Mouse (Mus musculus) layer of hippocampus, adult 11-12 months (tissue): Measurements from ENCODE around the gene Dph6.
"Not testable (repeated sequence)": the region's sequence is repeated elsewhere in the genome, so short reads cannot be mapped to it uniquely, and the experiment has no call there.

Experiments used
- DNase-seq: peaks from one replicate; pipeline ENCODE4 v3.0.0; 2022; ENCODE audit warnings: low spot score

The Dph6 gene

GRCm38 (mm10) chr2:114654365-114655239 is at the start of gene Dph6:
Gene Dph6, minus strand, starts transcription at chr2:114654964.
- DNase-seq: peak; percentile 87

DNA sequence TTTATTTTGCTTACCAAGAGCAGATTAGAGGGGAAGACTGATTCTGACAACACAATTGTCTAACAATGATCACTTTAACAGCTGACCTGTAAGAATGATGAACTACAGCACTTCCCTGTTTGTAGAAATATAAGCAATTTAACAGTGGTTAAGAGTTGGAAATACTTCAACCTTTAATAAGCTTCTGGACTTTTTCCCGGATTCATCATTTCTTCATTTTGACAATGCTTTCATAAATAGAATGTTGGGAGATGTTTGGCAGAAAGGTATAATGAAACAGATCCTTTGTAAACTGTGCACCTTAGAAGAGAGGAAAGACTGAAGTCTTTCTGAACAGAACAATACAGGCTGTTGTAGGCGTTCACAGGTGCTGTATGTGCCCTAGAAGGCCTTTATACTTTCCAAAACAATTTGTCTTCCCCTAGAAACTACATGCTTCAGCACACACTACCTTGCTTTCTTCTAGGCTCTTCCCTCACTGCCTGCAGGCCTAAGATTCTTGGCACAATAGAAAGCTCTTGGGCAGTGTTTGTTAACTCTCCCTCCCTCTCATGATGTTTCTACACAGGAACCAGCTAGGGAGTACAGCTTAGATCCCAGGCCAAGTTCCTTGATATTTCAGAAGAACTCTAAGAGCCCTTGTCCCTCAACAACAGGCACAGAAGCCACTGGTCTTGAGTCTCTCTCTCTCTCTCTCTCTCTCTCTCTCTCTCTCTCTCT is 46.4 kb upstream of the Dph6 start:
- no peak for DNase-seq

DNA sequence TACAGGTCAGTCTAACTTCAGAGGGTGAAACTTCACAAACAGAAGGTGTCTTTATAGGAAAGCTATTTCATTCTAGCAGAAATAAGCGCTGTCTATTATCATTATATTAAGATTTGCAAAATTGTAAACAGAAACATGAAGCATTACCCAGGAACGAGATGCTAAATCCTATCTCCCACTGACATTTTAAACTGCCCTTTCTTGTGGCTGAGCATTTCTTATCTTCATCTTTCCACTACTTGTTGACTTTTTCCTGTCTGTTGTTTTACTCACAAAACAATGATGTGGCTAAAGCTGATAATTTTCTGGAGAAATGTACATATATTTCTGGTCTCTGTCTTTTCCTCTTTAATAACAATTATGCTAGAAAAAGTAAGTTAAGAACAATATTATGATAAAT is 36.8 kb upstream of the Dph6 start:
- DNase-seq: no peak

GRCm38 (mm10) chr2:114687483-114687882 is 32.7 kb upstream of the Dph6 start:
- DNase-seq: no peak

DNA sequence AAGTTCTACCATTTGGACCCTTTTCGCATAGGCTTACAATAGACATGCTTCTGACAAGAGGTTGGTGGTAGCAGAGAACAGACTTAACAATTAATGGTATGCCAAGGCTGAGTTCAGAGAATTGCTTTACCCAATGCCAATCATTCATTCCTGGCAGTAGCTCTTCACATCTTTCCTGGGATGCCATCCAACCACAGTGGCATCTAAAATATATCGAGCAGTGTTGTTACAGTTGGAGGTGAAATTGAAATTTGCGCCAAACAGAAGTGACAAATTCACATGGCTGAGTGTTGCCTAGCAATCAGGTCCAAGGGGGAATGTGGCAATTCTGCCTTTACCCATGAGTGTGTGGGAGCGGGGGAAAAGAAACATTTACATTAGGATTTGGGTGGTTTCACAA is 32.3 kb upstream of the Dph6 start:
- peak; percentile 51 for DNase-seq

DNA sequence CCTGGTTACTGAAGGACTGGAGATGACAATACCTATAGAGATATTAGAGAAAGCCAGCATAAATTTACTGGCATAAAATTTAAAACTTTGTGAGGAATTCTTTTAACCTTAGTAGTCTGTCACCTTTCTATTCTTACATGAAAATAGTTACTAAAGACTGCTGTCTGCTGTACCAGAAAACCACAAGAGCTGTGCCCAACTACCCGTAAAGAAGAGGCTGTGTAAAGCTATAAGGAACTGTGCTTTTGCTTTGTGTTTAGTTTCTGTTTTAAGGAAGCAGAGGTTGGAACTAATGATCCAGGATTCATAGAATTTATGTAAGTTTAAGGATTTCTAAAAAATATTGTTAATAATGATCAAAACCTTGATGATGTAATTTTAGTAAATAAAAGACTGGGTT is 19.1 kb upstream of the Dph6 start:
- DNase-seq: no peak

- DNase-seq: no peak
Observed at GRCm38 (mm10) chr2:114670983-114671382, 16.2 kb upstream of the Dph6 start.

DNA sequence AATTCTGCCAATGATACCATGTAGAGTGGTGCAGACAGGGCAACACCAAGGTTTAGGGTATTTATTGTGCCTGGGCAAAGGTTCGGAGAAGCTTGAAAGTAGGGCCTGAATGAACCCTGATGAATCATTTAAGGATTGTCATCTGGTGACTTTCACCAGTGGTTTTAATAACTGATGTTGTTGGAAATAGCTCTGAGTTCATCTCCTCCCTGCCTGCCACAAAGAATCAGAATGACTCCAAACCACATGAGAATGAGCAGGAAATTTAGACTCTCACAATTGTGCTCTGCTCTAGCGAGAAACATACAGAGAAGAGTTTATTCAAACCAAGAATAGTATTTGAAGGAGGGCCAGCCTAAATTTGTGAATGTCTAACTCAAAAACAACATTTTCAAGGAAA is 4.2 kb upstream of the Dph6 start:
- no peak for DNase-seq

- no peak for DNase-seq
Observed at GRCm38 (mm10) chr2:114646240-114646639, 8.5 kb downstream of the Dph6 start.

GRCm38 (mm10) chr2:114643832-114644231 is 10.9 kb downstream of the Dph6 start:
- no peak for DNase-seq

- DNase-seq: no peak
Observed at GRCm38 (mm10) chr2:114624683-114625082, 30.1 kb downstream of the Dph6 start.

- DNase-seq: no peak
Observed at GRCm38 (mm10) chr2:114622550-114622939, 32.2 kb downstream of the Dph6 start.

DNA sequence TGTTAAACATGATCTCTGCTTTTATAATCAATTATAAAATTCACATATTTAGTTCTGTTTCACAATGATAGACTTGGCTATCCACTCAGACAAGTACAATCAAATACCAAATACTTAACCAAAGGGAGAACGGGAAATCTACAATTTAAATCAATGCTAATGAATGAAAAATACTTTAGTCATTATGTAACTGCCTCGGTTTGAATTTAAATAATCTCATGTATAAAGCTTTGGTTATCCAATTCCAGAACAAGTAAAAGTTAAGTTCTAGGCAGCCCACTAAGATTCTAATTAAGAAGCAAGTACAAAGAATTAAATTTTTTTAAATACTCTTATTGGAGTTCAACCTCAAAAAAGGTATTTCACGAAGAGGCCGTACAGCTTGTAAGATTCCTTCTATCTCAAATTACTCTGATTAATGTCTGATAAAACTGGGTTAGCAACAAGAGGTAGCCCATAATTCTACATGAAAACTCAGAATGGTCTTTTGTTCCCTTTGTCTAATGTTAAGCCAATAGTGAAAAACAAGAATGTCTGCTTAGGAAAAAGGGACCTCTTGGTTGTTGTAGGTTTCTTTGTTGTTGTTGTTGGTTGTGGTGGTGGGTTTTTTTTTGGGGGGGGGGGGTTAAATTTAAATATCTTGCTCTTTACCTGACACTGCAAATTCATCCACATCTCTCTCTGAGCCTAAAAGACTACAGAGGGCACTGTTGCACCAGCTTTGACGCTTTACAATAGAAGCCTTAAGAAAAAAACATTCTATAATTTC is 32.8 kb downstream of the Dph6 start:
- peak; percentile 27 for DNase-seq

DNA sequence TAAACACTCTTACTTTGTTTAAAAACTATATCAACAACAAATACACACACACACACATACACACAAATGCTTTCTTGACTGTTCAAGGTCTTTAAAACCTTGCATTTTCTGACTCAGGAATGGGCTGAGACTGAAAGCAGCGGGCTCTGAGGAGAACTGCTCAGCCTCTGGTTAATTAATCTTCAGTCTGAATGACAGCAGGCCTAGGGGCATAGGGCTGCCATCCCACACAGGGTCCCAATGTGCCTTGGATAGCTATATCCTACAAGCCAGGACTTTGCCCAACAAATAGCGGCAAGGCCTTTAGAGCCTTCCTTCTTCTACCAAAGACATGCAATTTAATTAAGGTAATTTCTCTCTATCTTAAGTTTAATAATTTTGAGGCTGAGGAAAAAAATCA is 43.2 kb downstream of the Dph6 start:
- DNase-seq: no peak

DNA sequence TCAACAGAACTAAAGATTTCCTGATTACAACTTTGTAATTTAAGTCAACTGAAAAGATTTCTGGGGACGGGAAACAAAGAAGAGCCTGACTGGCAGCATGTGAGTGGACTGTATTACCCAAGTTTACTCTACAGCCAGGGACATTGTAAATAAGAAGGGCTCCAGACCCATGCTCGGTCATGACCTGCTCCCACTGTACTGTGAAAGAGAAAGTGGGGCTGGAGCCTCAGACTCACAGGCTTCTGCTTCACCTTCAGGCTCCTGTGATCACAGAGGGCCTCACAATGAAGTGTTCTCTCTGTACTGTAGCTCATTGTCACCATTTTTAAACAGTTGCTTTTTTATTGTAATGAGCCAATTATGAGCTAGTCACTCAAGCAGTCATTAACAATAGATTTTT is 44.7 kb downstream of the Dph6 start:
- no peak for DNase-seq

DNA sequence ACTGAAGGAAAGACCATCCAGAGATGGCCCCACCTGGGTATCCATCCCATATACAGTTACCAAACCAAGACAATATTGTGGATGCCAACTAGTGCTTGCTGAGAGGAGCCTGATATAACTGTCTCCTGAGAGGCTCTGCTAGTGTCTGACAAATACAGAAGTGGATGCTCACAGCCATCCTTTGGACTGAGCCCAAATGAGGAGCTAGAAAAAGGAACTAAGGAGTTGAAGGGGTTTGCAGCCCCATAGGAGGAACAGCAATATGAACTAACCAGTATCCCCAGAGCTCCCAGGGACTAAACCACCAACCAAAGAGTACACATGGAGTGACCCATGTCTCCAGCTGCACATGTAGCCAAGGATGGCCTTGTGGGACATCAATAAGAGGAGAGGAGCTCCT is 49.6 kb downstream of the Dph6 start:
- not testable (repeated sequence) for DNase-seq

GRCm38 (mm10) chr2:114601174-114601573 is 53.6 kb downstream of the Dph6 start:
- DNase-seq: no peak

GRCm38 (mm10) chr2:114599793-114600192 is 55.0 kb downstream of the Dph6 start:
- DNase-seq: no peak

DNA sequence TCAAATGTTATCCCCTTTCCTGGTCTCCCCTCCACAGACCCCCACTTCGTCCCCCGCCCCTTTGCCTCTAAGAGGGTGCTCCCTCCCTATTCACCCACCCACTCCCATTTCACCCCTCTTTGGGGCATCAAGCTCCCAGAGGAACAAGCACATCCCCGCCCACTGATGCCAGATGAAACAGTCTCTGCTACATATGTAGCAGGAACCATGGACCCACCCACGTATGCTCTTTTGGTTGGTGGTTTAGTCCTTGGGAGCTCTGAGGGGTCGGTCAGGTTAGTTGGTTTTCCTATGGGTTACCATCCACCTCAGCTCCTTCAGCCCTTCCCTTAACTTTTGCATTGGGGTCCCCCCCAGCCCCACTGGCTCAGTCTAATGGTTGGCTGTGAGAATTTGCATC is 61.4 kb downstream of the Dph6 start:
- DNase-seq: no peak

DNA sequence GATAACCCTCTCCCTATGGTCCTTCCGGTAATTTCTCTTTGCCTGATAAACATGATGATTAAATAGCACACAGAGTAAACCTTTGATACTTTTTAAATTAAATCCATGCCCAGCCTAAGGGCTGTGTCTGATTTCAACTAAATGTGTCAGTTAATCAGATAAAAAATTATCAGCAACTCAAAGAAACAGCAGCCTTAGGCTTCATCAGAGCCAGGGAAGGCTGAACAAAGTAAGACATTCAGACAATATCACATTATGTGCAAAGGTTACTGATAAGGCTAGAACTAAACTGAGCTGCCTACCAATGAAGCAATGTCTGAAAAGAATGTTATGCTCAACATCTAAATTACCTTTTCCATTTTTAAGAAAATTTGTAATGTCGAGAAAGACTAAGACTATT is 74.0 kb downstream of the Dph6 start:
- DNase-seq: no peak

DNA sequence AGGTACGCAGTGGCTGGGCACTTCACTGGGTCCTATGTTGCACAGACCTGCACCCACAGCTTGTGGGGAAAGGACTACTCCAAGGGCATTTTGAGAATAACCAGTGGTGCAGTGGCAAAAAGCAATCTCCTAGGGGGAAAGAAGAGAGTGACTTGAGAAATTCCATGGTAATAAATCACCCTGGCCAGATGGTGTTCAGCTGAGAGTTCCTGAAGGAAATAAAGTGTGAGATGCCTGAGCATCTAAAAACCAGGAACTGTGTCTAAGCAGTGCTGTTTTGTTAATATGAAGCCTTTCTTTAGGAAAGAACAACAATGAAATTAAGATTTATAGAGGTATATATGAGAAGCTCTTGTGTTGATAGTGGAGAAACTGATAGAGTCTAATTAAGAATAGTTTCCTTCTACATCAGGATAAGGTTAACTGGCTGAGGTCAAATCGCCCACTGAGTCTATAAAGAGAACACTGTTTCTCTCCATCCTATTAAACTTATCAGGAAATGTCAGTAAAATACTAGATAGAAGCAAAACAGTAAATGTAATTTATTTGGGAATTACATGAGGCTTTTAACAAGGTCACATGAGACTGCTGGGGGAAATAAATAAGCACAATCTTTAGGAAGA is 111.7 kb downstream of the Dph6 start:
- DNase-seq: no peak

DNA sequence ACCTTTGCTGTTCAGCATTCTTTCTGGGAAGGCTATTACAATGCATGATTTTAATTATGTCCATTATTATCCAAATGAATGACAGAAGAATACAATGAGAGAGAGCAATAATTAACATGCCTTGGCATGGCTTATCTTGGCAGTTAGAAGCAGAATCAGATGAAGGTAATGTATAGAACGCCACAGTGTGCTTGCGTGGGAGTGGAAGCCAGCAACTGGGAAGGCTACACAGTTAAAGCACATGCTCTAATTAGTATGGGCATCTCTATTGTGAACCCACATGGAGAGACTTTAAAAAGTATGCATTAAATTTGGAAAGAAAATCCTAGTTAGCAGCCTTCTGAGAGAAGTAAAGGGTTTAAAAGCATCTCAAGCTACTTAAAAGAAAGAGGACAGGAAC is 112.4 kb downstream of the Dph6 start:
- DNase-seq: no peak
